Mouse (Mus musculus) liver, adult 2 months (tissue): ENCODE results near the gene Eral1.
"Not testable (repeated sequence)": the region's sequence is repeated elsewhere in the genome, so short reads cannot be mapped to it uniquely, and the experiment has no call there.

Source experiments
- CTCF ChIP-seq: fragments of 200-500 bp; IDR thresholded peaks from 2 replicates; pipeline ENCODE4 v1.5.1; 2011; ENCODE audit warnings: low read depth, low read length, control low read depth
- POLR2A ChIP-seq: fragments of 200-500 bp; IDR thresholded peaks from 2 replicates; pipeline ENCODE4 v1.6.1; 2011; ENCODE audit warnings: low read length, control low read depth; ENCODE audit not compliant: insufficient read depth; ENCODE audit errors: extremely low read depth

DNA sequence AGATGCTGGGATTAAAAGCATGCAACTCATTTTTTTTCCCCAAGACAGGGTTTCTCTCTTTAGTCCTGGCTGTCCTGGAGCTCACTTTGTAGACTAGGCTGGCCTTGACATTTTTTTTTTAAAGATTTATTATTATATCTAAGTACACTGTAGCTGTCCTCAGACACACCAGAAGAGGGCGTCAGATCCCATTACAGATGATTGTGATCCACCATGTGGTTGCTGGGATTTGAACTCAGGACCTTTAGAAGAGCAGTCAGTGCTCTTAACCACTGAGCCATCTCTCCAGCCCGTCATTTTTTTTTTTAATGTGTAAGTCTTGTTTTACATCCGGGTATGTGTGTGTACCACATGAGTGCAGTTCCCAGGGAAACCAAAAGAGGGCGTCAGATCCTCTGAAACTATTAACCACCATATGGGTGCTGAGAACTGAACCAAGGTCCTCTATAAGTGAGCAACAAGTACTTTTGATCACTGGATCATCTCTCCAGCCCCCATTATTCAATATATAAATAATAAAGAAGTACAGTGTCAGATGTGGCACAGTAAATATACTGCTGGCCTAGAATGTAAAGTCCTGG is 37.8 kb downstream of the Eral1 start:
- not testable (repeated sequence) for TF ChIP-seq CTCF, POLR2A
